Comparison of ENCODE assay signal across 8 mouse cellular contexts in the genomic region with DNA sequence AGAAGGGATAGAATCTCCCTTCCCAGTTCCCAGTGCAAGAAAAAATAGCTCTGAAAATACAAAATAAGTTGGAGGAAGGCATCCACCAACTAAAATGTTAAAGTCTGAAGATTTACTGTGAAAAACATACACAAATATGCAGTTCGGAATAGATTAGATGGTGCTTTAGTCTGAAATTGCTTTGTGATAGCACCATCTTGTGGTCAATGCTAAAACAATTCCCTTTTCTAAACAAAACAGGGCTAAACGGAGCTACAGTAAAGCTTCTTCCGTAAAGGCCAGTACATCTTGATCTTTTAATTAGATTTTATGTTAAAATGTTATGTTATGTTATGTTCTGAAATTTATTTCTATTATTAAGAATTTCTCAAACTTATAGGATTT.
DNase-seq lines count a peak whose midpoint lies in the region; ATAC-seq lines count a peak whose summit lies in the region.

No protein-coding gene starts in this region.

- no peak overlapping the region for H3K9ac ChIP-seq in forebrain, embryonic 12.5 days
- H3K9ac ChIP-seq in midbrain, embryonic 14.5 days (replicated peaks; ENCODE audit: low read length) = no peak overlapping the region

- H3K4me1 ChIP-seq in forebrain, embryonic 12.5 days = no peaks in the 10 kb centered on the region
- H3K4me1 ChIP-seq in midbrain, embryonic 14.5 days (ENCODE audit: control insufficient read depth, insufficient read depth, low read length) = no peaks in the 10 kb centered on the region

- peak overlapping the region; percentile 43 for H3K4me2 ChIP-seq in forebrain, embryonic 12.5 days
- peak overlapping the region; percentile 41 for H3K4me2 ChIP-seq in midbrain, embryonic 14.5 days (ENCODE audit: low read length)

- DNase-seq in cerebellum, adult 9-10 months = peak; percentile 23
- DNase-seq in cerebellum, adult 9-11 months = no peak
- peak; percentile 37 to 71 for DNase-seq in left cerebral cortex, postnatal 25 days (ENCODE audit: low spot score in 2 of 2)
- no peak for DNase-seq in left cerebral cortex, postnatal 36 days (ENCODE audit: low spot score in 2 of 2)
- peak; percentile 78 for DNase-seq in midbrain, embryonic 14.5 days
- DNase-seq in urinary bladder, adult 18-20 months (ENCODE audit: low spot score in 2 of 2) = no peak
- DNase-seq in adrenal gland, postnatal 25 days = no peak

- ATAC-seq in forebrain, embryonic 12.5 days (ENCODE audit: low FRiP score) = peak; percentile 83; the same call in 1 of the 2 replicates
- peak; percentile 67; the same call in 1 of the 2 replicates for ATAC-seq in midbrain, embryonic 14.5 days (ENCODE audit: low FRiP score, low TSS enrichment)

- no peak overlapping the region for H3K27ac ChIP-seq in forebrain, embryonic 12.5 days
- H3K27ac ChIP-seq in midbrain, embryonic 14.5 days (replicated peaks; ENCODE audit: low read depth, low read length) = no peak overlapping the region

- no peaks in the 10 kb centered on the region for H3K9me3 ChIP-seq in forebrain, embryonic 12.5 days
- H3K9me3 ChIP-seq in midbrain, embryonic 14.5 days (ENCODE audit: control insufficient read depth, low read length) = no peaks in the 10 kb centered on the region

- no peaks in the 10 kb centered on the region for H3K36me3 ChIP-seq in forebrain, embryonic 12.5 days (replicated peaks)
- no peaks in the 10 kb centered on the region for H3K36me3 ChIP-seq in midbrain, embryonic 14.5 days (ENCODE audit: control insufficient read depth, insufficient read depth, low read length)

- peak overlapping the region; percentile 14 for H3K4me3 ChIP-seq in forebrain, embryonic 12.5 days (replicated peaks)
- peak overlapping the region; percentile 21; the same call in 1 of the 2 replicates for H3K4me3 ChIP-seq in midbrain, embryonic 14.5 days (replicated peaks; ENCODE audit: low read depth, low read length)

- WGBS in forebrain, embryonic 12.5 days = 34% methylated on average over 3 of the region's 3 CpGs
- 26% methylated on average over 3 of the region's 3 CpGs for WGBS in midbrain, embryonic 14.5 days

- no peaks in the 10 kb centered on the region for H3K27me3 ChIP-seq in forebrain, embryonic 12.5 days
- H3K27me3 ChIP-seq in midbrain, embryonic 14.5 days (ENCODE audit: control insufficient read depth, insufficient read depth, low read length) = no peaks in the 10 kb centered on the region

- intact Hi-C loops in left cerebral cortex, postnatal 25 days (cut with DNase I) = loop anchor here (2.0 to 10.0 kb wide), 4 partner anchors 114 to 1207 kb away; a partner anchor contains a TSS
- intact Hi-C loops in left cerebral cortex, postnatal 36 days (cut with DNase I) = loop anchor here (2.0 to 5.0 kb wide), 2 partner anchors 114 to 491 kb away; no protein-coding TSS in a partner anchor

Comparison
In these comparisons a context has a peak if more than half of its experiments do, and no peak if none do; other contexts are left out.
1. DNase-seq: peak in cerebellum, adult 9-10 months (single experiment), left cerebral cortex, postnatal 25 days (2 of 2) and midbrain, embryonic 14.5 days (single experiment); none in cerebellum, adult 9-11 months (single experiment), left cerebral cortex, postnatal 36 days (0 of 2), urinary bladder, adult 18-20 months (0 of 2) and adrenal gland, postnatal 25 days (single experiment).